Mouse (Mus musculus) embryo, embryonic 11 days (tissue): Measurements from ENCODE around the gene Lrg1.
A peak's percentile ranks its signal among the peaks of the same experiment; 100 is the strongest.

Experiments
- DNase-seq: peaks from one replicate; pipeline ENCODE4 v3.0.0-alpha.2; 2015

Gene Lrg1

DNA sequence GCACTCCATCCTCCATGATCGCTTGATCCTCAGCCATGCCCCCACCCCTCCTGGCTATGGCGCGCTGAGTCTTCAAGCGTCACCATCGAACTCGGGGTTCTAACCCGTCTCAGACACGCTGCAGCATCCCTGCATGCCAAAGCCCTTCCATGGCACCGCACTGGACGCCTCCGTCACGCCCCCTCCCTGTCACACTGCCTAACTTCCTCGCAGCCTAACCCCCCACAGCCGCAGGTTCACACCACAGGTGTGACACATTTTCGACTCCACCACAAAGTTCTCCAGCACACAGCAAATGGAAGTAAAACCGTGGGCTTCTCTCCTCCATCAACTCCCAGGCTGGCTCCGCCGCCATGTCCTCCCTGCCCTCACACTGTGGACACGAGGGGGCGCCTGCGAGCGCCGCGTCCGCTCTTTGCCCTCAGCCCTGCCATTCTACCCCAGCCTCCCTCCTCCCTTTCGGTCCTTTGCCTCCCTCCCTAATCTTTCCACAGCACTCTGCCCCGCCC lies 12.7 kb upstream of the Lrg1 start:
- peak; percentile 74 for DNase-seq

DNA sequence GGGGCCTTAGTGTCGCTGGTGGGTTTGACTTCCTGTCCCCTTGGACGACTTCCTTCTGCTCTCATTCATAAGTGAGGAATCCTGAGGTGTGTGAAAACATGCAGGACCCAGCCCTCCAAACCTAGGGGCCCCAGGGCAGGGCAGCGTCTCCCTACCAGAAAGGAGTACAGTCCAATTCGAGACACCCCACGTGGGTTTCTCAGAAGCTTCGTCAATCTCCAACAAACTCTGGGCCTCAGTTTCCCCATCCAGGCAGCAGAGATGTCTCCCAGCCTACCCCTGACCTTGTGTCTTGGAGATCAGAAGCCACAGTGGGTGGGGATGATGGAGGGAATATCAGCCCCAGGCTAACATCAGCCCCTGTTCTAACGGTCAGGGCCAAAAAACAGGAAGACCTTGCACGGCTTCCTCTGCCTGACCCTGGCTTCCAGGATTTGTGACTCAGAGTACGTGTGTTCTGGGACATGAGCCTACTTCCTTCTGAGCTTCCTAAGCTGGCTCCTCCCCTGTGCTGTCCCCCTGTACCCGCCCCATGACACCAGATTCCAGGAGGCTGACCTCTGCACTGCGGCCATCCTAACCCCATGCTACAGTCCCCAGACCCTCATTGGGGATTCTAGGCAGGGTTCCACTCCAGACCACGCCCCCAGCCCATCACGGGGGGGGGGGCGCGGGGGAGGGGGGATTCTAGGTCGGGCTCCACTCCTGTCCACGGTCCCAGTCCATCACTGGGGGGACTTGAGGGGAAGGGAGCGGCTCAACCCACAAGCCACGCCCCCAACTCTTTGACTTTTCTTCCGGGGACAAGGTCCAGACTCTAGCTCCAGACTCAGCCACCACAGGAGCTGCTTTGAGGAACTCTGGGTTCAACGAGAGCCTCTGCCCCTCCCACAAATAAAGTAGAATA lies 11.9 kb upstream of the Lrg1 start:
- DNase-seq, result peak; percentile 63

DNA sequence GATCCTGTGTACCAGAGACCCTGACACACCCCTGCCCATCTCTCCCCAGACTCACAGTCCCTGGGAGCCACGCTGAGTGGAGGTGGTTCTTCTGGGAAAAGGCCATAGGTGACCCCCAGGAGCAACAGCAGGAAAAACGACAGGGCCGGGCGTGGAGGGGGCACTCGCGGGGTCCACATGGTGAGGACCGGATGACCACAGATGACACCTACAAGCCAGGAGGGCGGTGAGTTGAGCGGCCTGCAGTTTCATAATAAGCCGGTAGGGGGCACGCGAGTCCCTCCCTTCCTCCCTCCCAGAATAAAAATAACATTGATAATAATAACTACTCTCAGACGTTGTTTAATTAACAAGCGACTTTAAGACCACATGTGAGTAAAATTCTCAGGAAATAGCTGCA lies 10.9 kb upstream of the Lrg1 start:
- peak; percentile 53 for DNase-seq

DNA sequence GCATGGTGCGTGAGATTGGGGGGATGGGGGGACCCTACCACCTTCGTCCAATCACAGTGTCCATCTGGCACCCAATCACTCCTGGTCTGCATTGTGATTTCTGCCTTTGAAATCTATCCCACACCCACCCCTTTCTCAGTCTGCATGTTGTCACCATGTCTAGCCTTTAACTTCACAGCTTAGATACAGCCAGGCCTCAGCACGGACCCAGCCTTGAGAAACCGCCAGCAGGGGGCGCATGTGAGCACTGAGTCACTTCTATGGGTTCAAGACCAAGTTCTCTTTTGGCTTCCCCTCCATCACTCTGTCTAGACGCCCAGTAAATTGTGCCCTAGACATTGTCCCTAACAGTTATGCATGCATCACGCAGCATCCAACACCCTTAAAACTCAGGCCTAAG lies 10.0 kb upstream of the Lrg1 start:
- peak; percentile 52 for DNase-seq

DNA sequence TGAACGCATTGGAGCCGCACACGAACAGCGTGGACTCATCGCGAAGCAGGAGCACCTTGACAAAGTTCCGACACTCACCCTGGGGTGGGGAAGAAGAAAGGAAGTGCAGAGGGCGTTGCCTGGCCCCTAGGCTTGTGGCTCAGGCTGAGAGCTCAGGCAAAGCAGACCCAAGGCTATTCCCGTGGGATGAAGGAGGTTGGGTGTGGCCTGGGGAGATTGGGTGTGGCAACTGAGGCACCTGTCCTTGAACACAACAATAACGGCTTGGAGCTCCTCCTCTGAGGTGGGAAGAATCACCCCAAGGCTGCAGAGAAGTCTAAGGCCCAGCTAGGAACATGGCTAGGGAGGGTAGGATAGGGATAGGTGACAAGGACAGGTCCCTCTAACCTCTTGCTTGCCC lies 9.3 kb upstream of the Lrg1 start:
- no peak for DNase-seq

DNA sequence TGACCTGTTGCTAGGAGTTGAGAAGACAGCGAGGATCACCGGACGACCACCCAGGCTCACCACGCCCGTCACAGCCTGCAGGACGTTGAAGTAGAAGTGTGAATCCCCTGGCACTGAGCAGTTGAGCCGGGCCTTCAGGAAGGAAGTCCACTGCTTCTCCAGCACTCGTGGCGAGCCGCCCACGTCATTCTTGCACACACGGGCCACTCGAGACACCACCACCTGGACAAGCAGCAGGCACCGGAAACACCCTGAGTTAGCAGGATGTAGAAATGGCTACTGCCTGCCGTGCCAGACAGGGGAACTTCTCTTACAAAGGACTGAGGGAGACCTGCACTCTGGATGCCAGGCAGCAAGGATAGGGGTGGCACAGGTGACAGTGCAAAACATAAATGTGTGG lies 6.4 kb upstream of the Lrg1 start:
- DNase-seq, result no peak

DNA sequence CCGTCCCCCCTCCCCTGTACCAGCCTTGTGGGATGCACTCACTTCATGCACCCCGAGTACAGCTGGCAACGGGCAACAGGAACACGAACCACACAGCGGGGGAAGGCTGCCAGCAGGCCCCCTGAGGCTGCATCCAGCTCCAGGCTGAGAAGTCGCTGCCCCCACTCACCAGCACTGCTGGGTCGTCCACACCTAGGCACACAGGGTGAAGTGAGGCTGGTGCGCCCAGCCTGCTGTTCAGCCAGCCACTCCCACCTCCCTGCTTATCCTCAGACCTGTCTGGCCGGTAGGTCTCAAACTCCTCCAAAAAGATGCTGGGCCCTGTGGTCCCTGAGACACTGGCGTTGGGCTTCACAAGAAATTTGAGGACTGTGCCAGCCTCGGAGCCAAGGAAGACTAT lies 4.4 kb upstream of the Lrg1 start:
- DNase-seq, result no peak

DNA sequence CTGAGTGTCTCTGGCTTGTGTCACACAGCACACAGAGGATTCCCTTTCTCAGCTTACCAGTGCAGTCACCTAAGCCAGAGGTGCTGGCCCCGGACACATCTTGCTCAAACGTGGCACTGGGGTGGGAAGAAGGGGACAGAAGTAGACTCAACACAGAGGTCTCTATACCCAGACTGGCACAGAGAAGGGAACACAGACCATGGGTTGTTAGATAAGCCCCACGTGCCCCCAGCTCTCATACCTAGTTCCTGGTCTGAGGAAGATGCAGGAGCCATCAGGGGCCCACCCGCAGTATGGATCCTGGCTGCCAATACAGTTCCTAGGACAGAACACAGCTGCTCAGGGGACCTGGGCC lies 3.5 kb upstream of the Lrg1 start:
- DNase-seq, result no peak

DNA sequence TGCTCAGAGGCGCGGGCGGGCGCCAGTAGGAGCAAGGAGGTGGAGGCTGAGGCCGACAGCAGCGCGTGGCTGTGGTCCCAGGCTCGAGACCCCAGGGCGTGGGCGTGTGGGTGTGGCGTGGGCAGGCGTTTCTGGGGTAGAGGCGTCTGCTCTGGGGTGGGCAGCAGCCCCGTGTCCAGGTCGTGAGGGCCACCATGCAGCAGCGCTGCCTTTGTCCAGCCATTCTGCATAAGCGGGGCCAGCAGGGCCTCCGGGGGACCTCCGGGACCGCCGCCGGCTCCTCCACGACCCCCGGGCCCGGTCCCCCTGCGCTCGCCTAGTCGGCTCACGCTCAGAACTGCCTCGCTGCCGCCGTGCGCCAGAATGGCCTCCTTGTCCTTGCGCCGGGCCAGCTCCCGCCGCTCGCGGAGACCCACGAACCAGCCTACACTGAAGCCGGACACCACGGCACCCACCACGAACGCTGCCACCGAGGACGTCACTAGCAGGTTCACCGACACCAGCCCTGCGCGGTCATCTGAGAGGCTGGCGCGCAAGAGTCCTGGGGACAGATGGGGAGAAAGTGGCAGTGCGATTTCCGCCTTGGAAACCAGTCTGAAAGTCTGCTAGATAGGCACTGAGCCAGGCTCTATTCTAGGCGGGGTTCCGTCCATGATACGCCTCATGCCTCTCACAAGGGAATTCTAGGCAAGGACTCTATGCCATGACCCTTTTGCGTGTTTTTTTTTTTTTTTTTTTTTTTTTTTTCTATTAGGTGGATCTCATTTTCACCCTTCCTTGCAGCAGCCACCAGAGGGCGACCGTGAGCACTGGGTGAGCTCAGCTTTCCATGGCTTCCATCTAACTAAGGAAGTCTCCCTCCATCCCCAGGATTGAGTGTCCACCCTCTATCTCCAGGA lies 2.8 kb upstream of the Lrg1 start:
- peak; percentile 73 for DNase-seq

DNA sequence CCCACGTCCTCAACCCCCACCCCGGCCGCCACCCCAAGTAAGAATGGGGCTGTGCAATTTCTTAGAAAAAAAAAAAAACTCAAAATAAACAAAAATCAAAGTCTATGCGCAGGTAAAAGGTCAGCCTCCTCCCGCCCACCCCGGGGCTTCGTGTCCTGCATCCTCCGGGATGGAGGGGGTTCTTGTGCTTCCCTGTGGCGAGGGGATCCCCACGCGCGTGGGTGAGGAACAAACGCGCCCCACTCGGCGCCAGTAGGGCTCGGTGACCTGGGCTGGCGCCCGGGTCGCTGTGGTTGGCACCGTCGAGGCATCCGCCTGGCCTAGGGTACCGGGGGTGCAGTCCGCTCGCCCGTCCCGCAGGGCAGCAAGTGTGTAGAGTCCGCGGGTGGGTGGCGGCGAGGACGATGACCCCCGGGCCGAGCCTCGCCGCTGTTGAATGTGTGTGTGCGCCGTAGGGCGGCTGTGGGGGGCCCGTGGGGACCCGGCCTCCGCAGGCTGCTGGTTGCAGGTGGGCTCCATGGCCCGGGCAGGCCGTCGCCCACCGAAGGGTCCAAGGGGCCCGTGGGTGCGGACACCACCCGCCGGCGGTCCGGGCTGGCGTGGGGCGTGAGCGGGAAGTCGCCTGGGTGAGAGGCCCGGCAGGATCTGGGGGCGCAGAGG lies 2.0 kb upstream of the Lrg1 start:
- no peak for DNase-seq

DNA sequence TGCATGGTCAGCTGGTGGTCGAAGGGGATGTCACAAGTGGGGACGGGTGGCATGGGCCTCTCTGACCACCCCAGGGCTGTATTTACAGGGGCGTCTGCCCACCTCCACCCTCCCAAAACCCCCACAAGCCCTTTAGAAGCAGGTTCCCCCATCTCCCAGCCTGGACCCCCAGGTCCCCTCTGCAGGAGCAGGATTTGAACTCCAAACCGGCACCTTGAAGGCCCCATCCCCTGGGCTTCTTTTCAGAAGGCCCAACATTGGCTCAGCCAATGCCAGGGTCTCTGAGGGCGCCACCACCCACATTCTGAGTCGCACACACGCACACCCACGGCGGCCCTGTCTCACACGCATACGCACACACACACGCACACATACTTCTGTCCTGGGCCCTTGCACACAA lies 1.4 kb upstream of the Lrg1 start:
- no peak for DNase-seq

DNA sequence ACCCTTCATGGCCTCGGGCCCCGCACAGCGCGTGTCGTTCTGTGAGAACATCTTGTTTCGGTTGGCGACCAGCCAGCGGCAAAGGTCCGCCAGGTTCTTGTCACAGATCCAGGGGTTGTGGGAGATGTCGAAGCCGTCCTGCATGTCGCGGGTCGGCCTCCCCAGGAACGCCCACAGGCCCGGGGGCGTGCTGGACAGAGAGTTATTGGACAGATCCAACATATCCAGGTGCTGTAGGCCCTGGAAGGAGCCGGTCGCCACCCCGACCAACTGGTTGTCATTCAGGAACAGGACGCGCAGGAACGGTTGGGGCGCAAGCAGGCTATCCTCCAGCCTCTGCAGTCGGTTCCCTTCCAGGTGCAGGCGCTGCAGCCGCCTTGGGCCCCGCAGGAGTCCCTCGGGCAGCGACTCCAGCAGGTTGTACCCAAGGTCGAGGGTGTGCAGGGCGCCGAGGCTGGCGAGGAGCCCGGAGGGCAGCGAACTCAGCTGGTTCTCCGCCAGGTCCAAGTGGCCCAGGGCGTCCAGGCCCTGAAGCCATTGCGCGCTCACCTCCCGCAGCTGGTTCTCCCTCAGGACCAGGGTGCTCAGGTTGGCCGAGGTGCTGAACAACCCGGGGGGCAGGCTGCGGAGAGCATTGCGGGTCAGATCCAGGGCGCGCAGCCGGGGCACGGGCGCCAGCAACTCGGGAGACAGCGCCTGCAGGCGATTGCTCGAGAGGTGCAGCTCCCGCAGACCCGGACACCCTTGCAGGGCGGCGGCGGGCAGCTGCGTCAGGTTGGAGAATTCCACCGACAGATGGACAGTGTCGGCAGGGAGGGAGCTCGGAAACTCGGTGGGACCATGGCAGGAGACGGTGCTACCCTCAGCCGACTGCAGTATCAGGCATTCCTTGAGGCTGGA lies 1.6 kb downstream of the Lrg1 start:
- no peak for DNase-seq

DNA sequence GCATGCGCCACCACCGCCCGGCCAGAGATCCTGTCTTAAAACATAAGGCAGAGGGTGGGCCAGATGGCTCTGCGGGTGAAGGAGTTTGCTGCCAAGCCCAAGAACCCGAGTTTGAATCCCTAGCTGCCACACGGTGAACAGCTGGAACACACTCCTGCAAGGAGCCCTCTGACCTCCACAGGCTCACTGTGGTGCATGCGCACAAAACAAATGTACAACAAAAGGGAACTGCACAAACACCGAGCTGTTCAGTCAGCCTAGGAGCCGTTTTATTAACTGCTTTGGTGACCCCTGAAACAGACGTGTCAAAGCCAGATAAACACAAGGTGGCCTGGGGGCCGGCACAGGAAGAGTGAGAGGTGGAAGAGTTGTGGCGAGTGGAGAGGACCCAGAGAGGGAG lies 2.4 kb downstream of the Lrg1 start:
- no peak for DNase-seq

DNA sequence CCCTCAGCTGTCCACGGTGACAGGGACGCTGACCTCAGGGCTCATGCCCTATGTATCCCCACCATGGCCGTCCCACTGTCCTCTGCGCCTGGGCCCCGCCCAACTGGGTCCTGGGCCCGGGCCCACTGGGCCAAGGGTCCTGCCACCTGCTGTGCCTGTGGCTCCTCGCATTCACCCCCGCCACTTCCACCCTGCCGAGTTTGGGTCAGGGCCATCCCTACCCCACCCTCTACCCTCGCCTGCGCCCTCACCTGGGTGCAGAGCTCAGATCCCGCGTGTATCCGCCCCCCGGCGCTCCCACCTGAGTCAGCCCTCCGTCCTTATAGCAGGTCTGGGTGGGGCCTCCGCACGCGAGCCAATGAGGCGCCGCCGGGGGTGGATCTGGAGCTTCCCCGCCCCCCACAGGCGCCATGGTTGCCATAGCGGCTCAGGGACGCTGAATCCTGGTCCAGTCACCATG lies 4.5 kb downstream of the Lrg1 start, which contains the start of gene Plin5:
Gene Plin5, minus strand, starts transcription at position 346 of the 460 bp plus-strand sequence.
- DNase-seq, result peak; percentile 81

DNA sequence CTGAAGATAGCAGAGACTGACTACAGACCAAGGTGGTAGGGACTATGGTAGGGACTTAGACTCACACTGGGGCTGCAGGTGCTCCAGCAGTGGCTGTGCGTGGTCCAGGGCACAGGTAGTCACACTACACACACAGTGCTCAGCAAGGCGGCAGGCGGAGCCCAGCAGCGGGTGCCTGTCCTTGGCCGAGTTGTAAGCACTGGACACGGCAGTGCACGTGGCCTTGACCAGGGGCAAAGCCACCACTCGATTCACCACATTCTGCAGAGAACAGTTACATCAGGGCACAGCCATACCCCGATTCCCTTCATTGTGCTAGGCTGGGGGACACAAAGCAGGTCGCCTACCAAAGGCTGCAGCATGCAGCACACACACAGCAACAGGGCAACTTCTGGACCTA lies 5.6 kb downstream of the Lrg1 start:
- no peak for DNase-seq

DNA sequence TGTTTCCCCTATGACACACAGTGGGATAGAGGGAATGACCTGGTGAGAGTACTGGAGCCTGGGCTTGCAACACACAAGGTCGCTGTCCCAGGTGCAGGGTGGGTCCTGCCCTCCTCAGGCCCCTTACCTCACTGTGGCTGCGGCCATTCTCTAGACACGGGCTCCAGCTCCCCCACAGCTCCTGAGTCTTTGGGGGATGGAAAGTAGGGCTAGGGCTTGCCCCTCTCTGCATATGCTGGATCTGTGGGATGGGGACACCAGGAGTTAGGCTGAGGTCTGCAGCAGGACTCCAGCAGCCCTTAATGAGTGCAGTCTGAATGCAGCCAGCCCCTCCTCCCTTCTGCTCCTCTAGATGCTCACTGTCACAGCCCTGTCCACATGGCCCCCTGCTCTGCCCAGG lies 9.1 kb downstream of the Lrg1 start:
- no peak for DNase-seq

DNA sequence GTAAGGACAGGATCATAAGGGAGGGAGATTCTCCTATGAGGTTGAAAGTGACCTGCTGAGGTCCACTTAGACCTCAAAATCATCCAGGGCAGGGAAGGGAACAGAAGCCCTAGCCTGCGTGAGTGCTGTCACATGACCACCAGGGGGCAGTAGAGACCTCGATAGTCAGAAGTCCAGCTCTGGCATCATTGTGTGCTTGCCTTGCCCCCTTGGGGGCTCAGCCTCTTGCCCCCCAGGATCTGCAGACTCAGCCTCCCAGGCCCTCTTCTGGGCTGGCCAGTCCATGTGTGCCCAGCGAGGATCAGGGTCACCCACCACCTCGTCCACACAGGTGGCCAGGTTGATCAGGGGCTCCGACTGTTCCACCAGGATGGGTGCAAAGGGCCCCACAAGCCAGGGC lies 9.9 kb downstream of the Lrg1 start:
- peak; percentile 87 for DNase-seq

DNA sequence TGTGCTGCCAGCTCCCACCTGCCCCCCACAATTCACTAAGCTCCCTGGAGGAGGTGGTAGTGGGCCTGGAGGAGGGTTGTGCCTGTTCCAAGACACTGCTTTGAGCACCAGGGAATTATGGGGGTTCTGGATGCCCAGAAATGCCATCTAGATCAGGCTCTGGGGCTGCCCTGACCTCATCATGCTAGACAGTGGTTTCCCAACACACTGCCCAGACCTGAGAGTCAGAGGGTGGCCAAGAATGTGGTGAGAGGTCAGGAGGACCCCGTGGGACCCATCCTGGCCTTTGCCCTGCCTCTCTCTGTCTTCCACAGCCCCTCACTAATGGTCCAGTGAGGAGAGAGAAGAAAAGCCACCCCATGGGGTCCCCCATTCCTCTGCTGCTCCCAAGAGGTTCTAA lies 10.8 kb downstream of the Lrg1 start:
- DNase-seq, result no peak

DNA sequence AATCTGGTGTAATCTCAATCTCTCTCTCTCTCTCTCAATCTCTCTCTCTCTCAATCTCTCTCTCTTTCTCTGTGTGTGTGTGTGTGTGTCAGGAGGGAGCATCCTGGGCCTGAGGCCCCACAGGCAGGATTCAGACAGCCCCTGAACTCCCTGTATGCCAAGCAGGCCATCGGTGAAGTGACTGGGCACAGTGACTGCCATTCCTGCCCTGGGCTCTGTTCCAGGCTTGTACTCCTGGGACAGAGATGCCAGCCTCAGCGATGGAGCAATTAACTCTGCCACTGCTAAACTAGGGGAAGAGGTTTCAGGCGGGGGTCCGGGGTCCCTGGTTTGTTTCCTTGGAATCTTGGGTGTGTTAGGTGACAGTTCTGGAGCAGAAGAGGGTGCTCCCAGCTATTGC lies 11.2 kb downstream of the Lrg1 start:
- no peak for DNase-seq

DNA sequence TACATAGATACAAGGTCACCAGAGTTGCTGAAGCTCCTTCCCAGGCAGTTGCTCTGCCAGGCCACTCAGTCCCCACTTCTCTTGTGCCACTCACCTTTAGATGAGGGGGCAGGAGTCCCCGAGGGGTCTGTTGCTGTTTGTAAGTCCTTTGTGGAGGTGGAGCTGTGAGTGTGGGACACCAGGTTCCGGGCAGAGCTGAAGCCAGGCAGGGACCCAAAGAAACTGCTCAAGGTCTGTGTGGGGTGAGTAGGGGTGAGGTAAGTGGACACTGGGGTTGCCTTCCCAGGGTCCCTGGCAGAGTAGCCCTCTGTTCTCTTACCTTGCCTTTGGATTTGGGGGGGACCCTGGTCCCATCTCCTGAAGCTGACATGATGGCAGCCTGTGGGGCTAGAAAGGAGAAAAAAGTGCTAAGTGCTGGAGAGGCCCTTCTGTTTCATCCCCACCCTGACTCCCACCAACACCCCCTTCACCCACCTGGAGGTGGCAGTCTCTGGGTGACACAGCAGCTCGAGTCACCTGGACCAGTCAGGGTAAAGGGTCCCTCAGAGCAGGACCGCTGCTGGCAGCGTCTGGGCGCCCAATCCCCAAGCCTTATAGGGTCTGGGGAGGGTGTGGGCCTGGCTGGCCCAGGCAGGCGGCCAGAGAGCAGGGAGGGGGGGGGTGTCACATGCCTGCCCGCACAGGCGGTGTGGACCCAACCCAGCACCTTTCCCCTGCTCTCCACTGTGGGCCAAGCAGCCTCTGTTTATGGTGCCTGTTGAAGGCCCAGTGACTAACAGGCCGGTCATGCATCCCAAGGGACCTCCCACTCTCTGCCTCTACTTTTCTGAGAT lies 12.4 kb downstream of the Lrg1 start, which contains the start of gene Plin4:
Gene Plin4, minus strand, starts transcription at position 585 of the 833 bp plus-strand sequence.
- no peak for DNase-seq
